Mouse (Mus musculus): ENCODE data around the gene Erfe. TPM values are rescaled to one million over a fixed set of nuclear protein-coding genes. Genes with fewer than 3 reads are reported as not detected.
A peak's percentile ranks its signal among the peaks of the same experiment; 100 is the strongest.

Gene Erfe
- polyA plus RNA-seq, 1 experiment = 7.3 TPM

- H3K79me2 ChIP-seq (ENCODE audit: control insufficient read depth, insufficient read depth) = peaks cover 50% of the 10 kb centered on the region
- H3K36me3 ChIP-seq (ENCODE audit: control insufficient read depth, insufficient read depth) = peaks cover 27% of the 10 kb centered on the region
- no peaks in the 10 kb centered on the region for H3K27me3 ChIP-seq (ENCODE audit: control insufficient read depth, insufficient read depth, insufficient read length)
- peak within 1 kb of the TSS; percentile 73 for H3ac ChIP-seq (ENCODE audit: control insufficient read depth, insufficient read length, low read depth)
- peaks cover 49% of the 10 kb centered on the region for H3K79me3 ChIP-seq (ENCODE audit: low read depth)
- no peak for TF ChIP-seq FOSL1 (IDR thresholded peaks at IDR 0.05; ENCODE audit: insufficient read depth, low read length, poor library complexity, severe bottlenecking)
- TF ChIP-seq MYOG (IDR thresholded peaks at IDR 0.05; ENCODE audit: control insufficient read depth, extremely low read depth, insufficient read length) = no peak
- no peak for TF ChIP-seq CTCF (IDR thresholded peaks at IDR 0.05; ENCODE audit: control insufficient read depth, insufficient read depth, insufficient read length)
- no peak for TF ChIP-seq USF1 (IDR thresholded peaks at IDR 0.05; ENCODE audit: low read depth)
- TF ChIP-seq CEBPB (IDR thresholded peaks at IDR 0.05; ENCODE audit: low read depth) = no peak
- no peak for TF ChIP-seq MYOD1 (IDR thresholded peaks at IDR 0.05; ENCODE audit: control insufficient read depth, insufficient read length, low read depth)
- peak; percentile 33 for TF ChIP-seq MAX (IDR thresholded peaks at IDR 0.05)
- H3K4me3 ChIP-seq (ENCODE audit: insufficient read depth, poor library complexity, severe bottlenecking) = peak within 1 kb of the TSS; percentile 66
Observed at GRCm38 (mm10) chr1:91398260-91399062, 32.2 kb downstream of the Erfe start, which contains the start of gene Ilkap. Gene Ilkap, minus strand, starts transcription at chr1:91398815.

- no peaks in the 10 kb centered on the region for H3K27me3 ChIP-seq (ENCODE audit: control insufficient read depth, insufficient read depth, insufficient read length)
- TF ChIP-seq FOSL1 (IDR thresholded peaks at IDR 0.05; ENCODE audit: insufficient read depth, low read length, poor library complexity, severe bottlenecking) (no peak), CEBPB (IDR thresholded peaks at IDR 0.05; ENCODE audit: low read depth) (no peak), MAX (IDR thresholded peaks at IDR 0.05) (no peak), USF1 (IDR thresholded peaks at IDR 0.05; ENCODE audit: low read depth) (no peak), MYOD1 (IDR thresholded peaks at IDR 0.05; ENCODE audit: control insufficient read depth, insufficient read length, low read depth) (no peak), CTCF (IDR thresholded peaks at IDR 0.05; ENCODE audit: control insufficient read depth, insufficient read depth, insufficient read length) (no peak), MYOG (IDR thresholded peaks at IDR 0.05; ENCODE audit: control insufficient read depth, extremely low read depth, insufficient read length) (no peak)
- H3K4me3 ChIP-seq (ENCODE audit: insufficient read depth, poor library complexity, severe bottlenecking) = no peak overlapping the region
- no peak overlapping the region for H3ac ChIP-seq (ENCODE audit: control insufficient read depth, insufficient read length, low read depth)
- no peaks in the 10 kb centered on the region for H3K79me3 ChIP-seq (ENCODE audit: low read depth)
- H3K36me3 ChIP-seq (ENCODE audit: control insufficient read depth, insufficient read depth) = no peaks in the 10 kb centered on the region
- H3K79me2 ChIP-seq (ENCODE audit: control insufficient read depth, insufficient read depth) = no peaks in the 10 kb centered on the region
Observed at GRCm38 (mm10) chr1:91404976-91405375, 38.7 kb downstream of the Erfe start.

- TF ChIP-seq USF1 (IDR thresholded peaks at IDR 0.05; ENCODE audit: low read depth) (no peak), MYOD1 (IDR thresholded peaks at IDR 0.05; ENCODE audit: control insufficient read depth, insufficient read length, low read depth) (no peak), FOSL1 (IDR thresholded peaks at IDR 0.05; ENCODE audit: insufficient read depth, low read length, poor library complexity, severe bottlenecking) (no peak), MAX (IDR thresholded peaks at IDR 0.05) (no peak), CTCF (IDR thresholded peaks at IDR 0.05; ENCODE audit: control insufficient read depth, insufficient read depth, insufficient read length) (no peak), MYOG (IDR thresholded peaks at IDR 0.05; ENCODE audit: control insufficient read depth, extremely low read depth, insufficient read length) (no peak), CEBPB (IDR thresholded peaks at IDR 0.05; ENCODE audit: low read depth) (no peak)
- no peaks in the 10 kb centered on the region for H3K36me3 ChIP-seq (ENCODE audit: control insufficient read depth, insufficient read depth)
- no peaks in the 10 kb centered on the region for H3K79me2 ChIP-seq (ENCODE audit: control insufficient read depth, insufficient read depth)
- H3ac ChIP-seq (ENCODE audit: control insufficient read depth, insufficient read length, low read depth) = no peak overlapping the region
- no peaks in the 10 kb centered on the region for H3K27me3 ChIP-seq (ENCODE audit: control insufficient read depth, insufficient read depth, insufficient read length)
- no peaks in the 10 kb centered on the region for H3K79me3 ChIP-seq (ENCODE audit: low read depth)
- no peak overlapping the region for H3K4me3 ChIP-seq (ENCODE audit: insufficient read depth, poor library complexity, severe bottlenecking)
Observed at GRCm38 (mm10) chr1:91405406-91406169, 39.4 kb downstream of the Erfe start.

GRCm38 (mm10) chr1:91407819-91408218 lies 41.6 kb downstream of the Erfe start:
- H3K79me3 ChIP-seq (ENCODE audit: low read depth) = no peaks in the 10 kb centered on the region
- no peaks in the 10 kb centered on the region for H3K36me3 ChIP-seq (ENCODE audit: control insufficient read depth, insufficient read depth)
- H3K27me3 ChIP-seq (ENCODE audit: control insufficient read depth, insufficient read depth, insufficient read length) = no peaks in the 10 kb centered on the region
- no peak overlapping the region for H3ac ChIP-seq (ENCODE audit: control insufficient read depth, insufficient read length, low read depth)
- TF ChIP-seq CTCF (IDR thresholded peaks at IDR 0.05; ENCODE audit: control insufficient read depth, insufficient read depth, insufficient read length) (no peak), FOSL1 (IDR thresholded peaks at IDR 0.05; ENCODE audit: insufficient read depth, low read length, poor library complexity, severe bottlenecking) (no peak), USF1 (IDR thresholded peaks at IDR 0.05; ENCODE audit: low read depth) (no peak), MYOD1 (IDR thresholded peaks at IDR 0.05; ENCODE audit: control insufficient read depth, insufficient read length, low read depth) (no peak), MYOG (IDR thresholded peaks at IDR 0.05; ENCODE audit: control insufficient read depth, extremely low read depth, insufficient read length) (no peak), CEBPB (IDR thresholded peaks at IDR 0.05; ENCODE audit: low read depth) (no peak), MAX (IDR thresholded peaks at IDR 0.05) (no peak)
- no peak overlapping the region for H3K4me3 ChIP-seq (ENCODE audit: insufficient read depth, poor library complexity, severe bottlenecking)
- H3K79me2 ChIP-seq (ENCODE audit: control insufficient read depth, insufficient read depth) = peaks cover 10% of the 10 kb centered on the region

GRCm38 (mm10) chr1:91411631-91412285 lies 45.5 kb downstream of the Erfe start:
- peaks cover 10% of the 10 kb centered on the region for H3K79me2 ChIP-seq (ENCODE audit: control insufficient read depth, insufficient read depth)
- H3K79me3 ChIP-seq (ENCODE audit: low read depth) = no peaks in the 10 kb centered on the region
- peak overlapping the region; percentile 82 for H3ac ChIP-seq (ENCODE audit: control insufficient read depth, insufficient read length, low read depth)
- H3K27me3 ChIP-seq (ENCODE audit: control insufficient read depth, insufficient read depth, insufficient read length) = no peaks in the 10 kb centered on the region
- H3K4me3 ChIP-seq (ENCODE audit: insufficient read depth, poor library complexity, severe bottlenecking) = no peak overlapping the region
- H3K36me3 ChIP-seq (ENCODE audit: control insufficient read depth, insufficient read depth) = no peaks in the 10 kb centered on the region
- TF ChIP-seq FOSL1 (IDR thresholded peaks at IDR 0.05; ENCODE audit: insufficient read depth, low read length, poor library complexity, severe bottlenecking) (no peak), MYOG (IDR thresholded peaks at IDR 0.05; ENCODE audit: control insufficient read depth, extremely low read depth, insufficient read length) (no peak), CEBPB (IDR thresholded peaks at IDR 0.05; ENCODE audit: low read depth) (no peak), CTCF (IDR thresholded peaks at IDR 0.05; ENCODE audit: control insufficient read depth, insufficient read depth, insufficient read length) (no peak), MAX (IDR thresholded peaks at IDR 0.05) (no peak)
